Mouse (Mus musculus) heart, embryonic 16.5 days (tissue): ENCODE results near the gene Myo9b. TPM values are rescaled to one million over a fixed set of nuclear protein-coding genes. Genes with fewer than 3 reads are reported as not detected.
A peak's percentile ranks its signal among the peaks of the same experiment; 100 is the strongest.
"Not testable (repeated sequence)": the region's sequence is repeated elsewhere in the genome, so short reads cannot be mapped to it uniquely, and the experiment has no call there.

Experiments used
- ATAC-seq: fragments of 200-750 bp; cut with Nextera tagmentation; replicated peaks from 2 replicates; pipeline ENCODE4 v1.8.0; 2017; ENCODE audit warnings: moderate number of reproducible peaks; ENCODE audit not compliant: insufficient read depth, low FRiP score; ENCODE audit errors: extremely low read depth
- H3K27ac ChIP-seq: fragments of 300-500 bp; sonication (generic); 2 replicates; pipeline ENCODE4 v1.5.1; 2014; ENCODE audit warnings: mild to moderate bottlenecking, low read length, control low read depth, moderate library complexity
- H3K27me3 ChIP-seq: fragments of 300-500 bp; sonication (generic); 2 replicates; pipeline ENCODE4 v1.6.1; 2014; ENCODE audit warnings: low read length, mixed read lengths; ENCODE audit not compliant: control insufficient read depth, insufficient read depth
- H3K36me3 ChIP-seq: fragments of 300-500 bp; sonication (generic); 2 replicates; pipeline ENCODE4 v1.6.1; 2014; ENCODE audit not compliant: control insufficient read depth, insufficient read depth
- H3K4me1 ChIP-seq: fragments of 300-500 bp; sonication (generic); 2 replicates; pipeline ENCODE4 v1.6.1; 2014; ENCODE audit warnings: low read length, mixed read lengths; ENCODE audit not compliant: control insufficient read depth, insufficient read depth
- H3K4me2 ChIP-seq: fragments of 300-500 bp; sonication (generic); 2 replicates; pipeline ENCODE4 v1.6.1; 2014; ENCODE audit warnings: low read depth, mild to moderate bottlenecking, control low read depth, low read length
- H3K4me3 ChIP-seq: fragments of 300-500 bp; sonication (generic); 2 replicates; pipeline ENCODE4 v1.5.1; 2014; ENCODE audit warnings: mild to moderate bottlenecking, control low read depth, low read length
- H3K9ac ChIP-seq: fragments of 300-500 bp; sonication (generic); 2 replicates; pipeline ENCODE4 v1.6.1; 2014; ENCODE audit warnings: low read length, control low read depth
- H3K9me3 ChIP-seq: fragments of 300-500 bp; sonication (generic); replicated peaks from 2 replicates; pipeline ENCODE4 v1.6.1; 2016; ENCODE audit warnings: low read length; ENCODE audit not compliant: control insufficient read depth
- WGBS: fragments of 180-500 bp; shearing (Covaris S2); extraction: QIAGEN DNeasy Blood & Tissue Kit; methylation state at CpG from one replicate; pipeline ENCODE4 v1.1.7; 2014; 5-methylcytosine and 5-hydroxymethylcytosine counted together
- polyA plus RNA-seq: library from polyadenylated mRNA; unstranded; fragments of >200 nt; fragmentation: Nextera tagmentation; extraction: Ambion mirVana; gene quantifications from 2 replicates; pipeline ENCODE4 v1.2.1, GENCODE M21; 2015

The Myo9b gene
- polyA plus RNA-seq: 12.6 and 16.6 TPM in 2 replicates

GRCm38 (mm10) chr8:71272286-71273150 is at the start of gene Myo9b, which contains the start of gene Haus8:
TSS of gene Myo9b (plus strand) at chr8:71272714.
TSS of gene Haus8 (minus strand) at chr8:71272934.
- Histone ChIP-seq H3K4me3 (peak within 1 kb of the TSS; percentile 60), H3K4me1 (peaks cover 23% of the 10 kb centered on the region), H3K4me2 (peak within 1 kb of the TSS; percentile 86), H3K9me3 (no peaks in the 10 kb centered on the region), H3K36me3 (peaks cover 6% of the 10 kb centered on the region; the same call in 1 of the 2 replicates), H3K27ac (peak within 1 kb of the TSS; percentile 90), H3K27me3 (no peaks in the 10 kb centered on the region), H3K9ac (peak within 1 kb of the TSS; percentile 89)
- WGBS: under 1% methylated on average over 84 of the region's 84 CpGs
- peak; percentile 98 for ATAC-seq

GRCm38 (mm10) chr8:71224560-71224959 is 48.0 kb upstream of the Myo9b start:
- no peak for ATAC-seq
- no peaks in the 10 kb centered on the region for H3K36me3 ChIP-seq
- H3K27ac ChIP-seq: no peak overlapping the region
- 46% methylated on average over 2 of the region's 2 CpGs for WGBS
- no peak overlapping the region for H3K4me3 ChIP-seq
- no peak overlapping the region for H3K9ac ChIP-seq
- no peak overlapping the region for H3K4me2 ChIP-seq
- no peaks in the 10 kb centered on the region for H3K4me1 ChIP-seq
- H3K27me3 ChIP-seq: no peaks in the 10 kb centered on the region
- H3K9me3 ChIP-seq: no peaks in the 10 kb centered on the region

GRCm38 (mm10) chr8:71242757-71243156 is 29.8 kb upstream of the Myo9b start:
- Histone ChIP-seq H3K4me3 (no peak overlapping the region), H3K9me3 (no peaks in the 10 kb centered on the region), H3K36me3 (no peaks in the 10 kb centered on the region), H3K9ac (no peak overlapping the region), H3K27ac (no peak overlapping the region), H3K4me1 (no peaks in the 10 kb centered on the region), H3K4me2 (no peak overlapping the region), H3K27me3 (no peaks in the 10 kb centered on the region)
- ATAC-seq: no peak
- WGBS: 75% methylated on average over 2 of the region's 2 CpGs

GRCm38 (mm10) chr8:71248203-71248602 is 24.3 kb upstream of the Myo9b start:
- 88% methylated on average over 1 of the region's 1 CpGs for WGBS
- Histone ChIP-seq H3K4me2 (no peak overlapping the region), H3K4me3 (no peak overlapping the region), H3K27me3 (no peaks in the 10 kb centered on the region), H3K36me3 (peaks cover 23% of the 10 kb centered on the region), H3K9ac (no peak overlapping the region), H3K9me3 (no peaks in the 10 kb centered on the region), H3K4me1 (no peaks in the 10 kb centered on the region), H3K27ac (no peak overlapping the region)
- ATAC-seq: no peak

- no peak for ATAC-seq
- H3K36me3 ChIP-seq: peaks cover 37% of the 10 kb centered on the region
- H3K9me3 ChIP-seq: no peaks in the 10 kb centered on the region
- no peak overlapping the region for H3K9ac ChIP-seq
- H3K4me1 ChIP-seq: no peaks in the 10 kb centered on the region
- no peak overlapping the region for H3K4me3 ChIP-seq
- H3K27me3 ChIP-seq: no peaks in the 10 kb centered on the region
- no peak overlapping the region for H3K27ac ChIP-seq
- H3K4me2 ChIP-seq: no peak overlapping the region
- WGBS: 89% methylated on average over 3 of the region's 3 CpGs
Measured at GRCm38 (mm10) chr8:71256545-71257232, 15.8 kb upstream of the Myo9b start.

GRCm38 (mm10) chr8:71261234-71261633 is 11.3 kb upstream of the Myo9b start:
- Histone ChIP-seq H3K27ac (no peak overlapping the region), H3K36me3 (peaks cover 20% of the 10 kb centered on the region), H3K9ac (no peak overlapping the region), H3K9me3 (no peaks in the 10 kb centered on the region), H3K4me3 (no peak overlapping the region), H3K4me1 (no peaks in the 10 kb centered on the region), H3K27me3 (no peaks in the 10 kb centered on the region), H3K4me2 (no peak overlapping the region)
- ATAC-seq: no peak

- 59% methylated on average over 2 of the region's 2 CpGs for WGBS
- H3K4me1 ChIP-seq: peaks cover 6% of the 10 kb centered on the region
- peaks cover 10% of the 10 kb centered on the region; the same call in 1 of the 2 replicates for H3K36me3 ChIP-seq
- ATAC-seq: no peak
- no peak overlapping the region for H3K9ac ChIP-seq
- H3K27ac ChIP-seq: no peak overlapping the region
- H3K27me3 ChIP-seq: no peaks in the 10 kb centered on the region
- no peak overlapping the region for H3K4me3 ChIP-seq
- no peaks in the 10 kb centered on the region for H3K9me3 ChIP-seq
- H3K4me2 ChIP-seq: no peak overlapping the region
Measured at GRCm38 (mm10) chr8:71267690-71268089, 4.8 kb upstream of the Myo9b start.

GRCm38 (mm10) chr8:71268286-71268685 is 4.2 kb upstream of the Myo9b start:
- H3K4me1 ChIP-seq, H3K9me3 ChIP-seq, ATAC-seq, H3K4me3 ChIP-seq, H3K27ac ChIP-seq, H3K27me3 ChIP-seq, H3K9ac ChIP-seq, H3K4me2 ChIP-seq, H3K36me3 ChIP-seq: not testable (repeated sequence)
- 91% methylated on average over 5 of the region's 6 CpGs for whole genome bisulfite sequencing

GRCm38 (mm10) chr8:71271630-71272029 is 884 bp upstream of the Myo9b start:
- peak overlapping the region; percentile 86 for H3K4me2 ChIP-seq
- H3K9ac ChIP-seq: peak overlapping the region; percentile 89
- H3K4me3 ChIP-seq: peak overlapping the region; percentile 60
- H3K9me3 ChIP-seq: no peaks in the 10 kb centered on the region
- no peaks in the 10 kb centered on the region for H3K27me3 ChIP-seq
- 0 out of 2 replicates have a peak, but pooled peaks cover 4% of the 10 kb centered on the region for H3K36me3 ChIP-seq
- no peak for ATAC-seq
- peak overlapping the region; percentile 90 for H3K27ac ChIP-seq
- H3K4me1 ChIP-seq: peaks cover 23% of the 10 kb centered on the region
- WGBS: 16% methylated on average over 5 of the region's 5 CpGs
